Mouse (Mus musculus) testis, postnatal 14 days (tissue): Measurements from ENCODE around the gene Pigo.
A peak's percentile ranks its signal among the peaks of the same experiment; 100 is the strongest.

ENCODE experiments used
- DNase-seq: peaks from one replicate; pipeline ENCODE4 v3.0.0; 2021; ENCODE audit warnings: low spot score

Pigo gene

DNA sequence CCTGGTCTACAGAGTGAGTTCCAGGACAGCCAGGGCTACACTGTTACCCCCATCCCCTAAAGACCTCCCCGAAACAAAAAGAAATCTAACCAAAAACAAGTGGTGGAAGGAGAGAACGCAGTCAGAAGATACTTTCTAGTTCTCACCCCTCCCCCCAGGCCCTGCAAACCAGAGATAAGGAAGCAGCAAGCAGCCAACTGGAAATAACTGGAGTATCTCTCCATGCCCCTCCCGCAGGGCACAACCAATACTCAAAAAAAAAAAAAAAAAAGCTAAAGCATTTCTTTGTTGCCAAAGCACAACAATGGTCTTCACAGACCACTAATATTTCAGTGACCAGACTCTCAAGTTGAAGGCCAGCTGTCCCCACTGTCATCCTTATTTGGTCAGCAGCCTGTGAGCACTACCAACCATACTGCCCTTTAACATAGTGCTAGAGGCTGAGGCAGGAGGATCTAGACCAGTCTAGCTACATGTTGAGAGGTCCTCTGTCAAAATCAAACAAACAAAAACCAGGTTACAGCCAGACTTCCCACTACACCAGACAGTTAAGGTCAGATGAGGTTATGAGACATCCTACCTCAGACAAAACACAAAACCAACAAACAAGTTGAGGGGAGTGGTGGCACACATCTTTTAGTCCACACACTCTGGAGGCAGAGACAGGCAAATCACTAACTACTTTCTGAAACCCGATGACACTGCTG is 12.4 kb upstream of the Pigo start:
- no peak for DNase-seq

DNA sequence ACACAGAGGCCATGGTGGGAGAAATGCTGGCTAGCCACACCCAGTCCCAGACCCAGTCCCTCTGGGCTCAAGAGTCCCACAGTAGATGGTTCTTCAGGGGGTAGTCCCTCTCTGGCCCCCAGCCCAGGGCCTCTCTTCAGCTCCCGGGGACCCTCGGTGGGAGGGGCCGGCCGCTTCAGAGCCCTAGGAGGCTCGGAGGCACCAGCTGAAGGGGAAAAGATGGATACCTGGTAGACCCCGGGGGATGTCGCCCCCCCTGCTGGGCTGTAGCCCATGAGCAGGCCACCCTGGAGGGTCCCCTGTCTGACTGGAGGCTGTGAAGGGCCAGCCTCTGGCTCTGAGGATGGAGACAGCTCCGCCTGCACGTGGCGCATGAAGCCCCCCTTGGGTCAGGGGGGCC is 10.7 kb upstream of the Pigo start:
- DNase-seq: no peak

DNA sequence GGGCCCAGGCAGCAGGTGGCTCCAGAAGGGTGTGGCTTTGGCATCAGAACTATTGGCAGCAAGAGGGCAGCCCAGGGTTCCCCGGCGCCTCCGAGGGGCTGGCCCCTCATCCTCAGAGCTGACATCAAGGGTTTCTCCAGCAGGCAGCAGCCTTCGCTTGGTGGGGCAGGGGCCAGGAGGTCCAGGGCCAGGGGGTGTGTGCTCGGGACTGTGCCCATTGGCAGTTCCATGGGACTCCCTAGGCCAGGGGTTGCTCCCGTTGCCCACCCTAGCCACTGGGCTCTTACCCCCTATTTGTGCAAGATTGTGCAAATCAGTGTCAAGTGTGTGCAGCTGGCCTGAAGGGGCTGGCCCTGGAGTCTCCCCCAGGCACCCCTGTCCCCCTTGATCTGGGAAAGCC is 10.2 kb upstream of the Pigo start:
- no peak for DNase-seq

DNA sequence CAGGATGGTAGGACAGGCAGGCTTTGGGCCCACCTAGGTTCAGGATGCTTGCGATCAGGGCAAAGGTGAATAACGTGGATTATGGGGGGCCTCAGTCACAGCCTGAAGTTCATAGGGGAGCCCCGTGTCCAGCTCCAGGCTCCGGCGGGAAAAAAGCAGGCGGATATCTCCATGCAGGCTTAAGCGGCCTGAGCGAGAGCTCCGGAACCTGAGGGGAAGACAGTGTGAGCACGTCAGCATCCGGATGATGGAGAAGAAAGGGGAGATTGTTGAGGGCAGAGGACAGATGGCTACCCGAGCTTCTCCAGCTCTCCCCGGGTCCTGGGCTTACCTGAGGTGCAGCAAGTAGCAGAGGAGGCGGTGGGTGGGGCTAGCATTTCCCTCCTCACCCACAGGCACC is 7.9 kb upstream of the Pigo start:
- DNase-seq: no peak

DNA sequence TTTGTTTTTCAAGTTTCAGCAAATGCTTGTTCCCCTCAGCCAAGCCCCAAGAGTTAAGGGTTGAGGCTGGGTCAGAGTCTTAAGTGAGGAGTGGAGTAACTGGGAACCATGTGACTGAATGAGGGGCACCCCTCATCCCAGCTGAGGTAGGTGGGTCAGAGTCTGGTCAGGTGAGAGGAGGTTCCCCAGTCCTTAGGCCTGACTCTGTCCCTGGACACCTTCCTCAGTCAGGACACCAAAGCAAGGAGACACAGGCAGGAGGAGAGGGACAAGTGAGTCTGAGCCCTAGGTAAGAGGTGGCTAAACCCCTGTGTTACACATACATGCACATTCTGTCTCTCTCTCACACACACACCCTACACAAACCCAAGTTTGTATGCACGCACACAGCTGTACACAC is 6.9 kb upstream of the Pigo start:
- DNase-seq: no peak

DNA sequence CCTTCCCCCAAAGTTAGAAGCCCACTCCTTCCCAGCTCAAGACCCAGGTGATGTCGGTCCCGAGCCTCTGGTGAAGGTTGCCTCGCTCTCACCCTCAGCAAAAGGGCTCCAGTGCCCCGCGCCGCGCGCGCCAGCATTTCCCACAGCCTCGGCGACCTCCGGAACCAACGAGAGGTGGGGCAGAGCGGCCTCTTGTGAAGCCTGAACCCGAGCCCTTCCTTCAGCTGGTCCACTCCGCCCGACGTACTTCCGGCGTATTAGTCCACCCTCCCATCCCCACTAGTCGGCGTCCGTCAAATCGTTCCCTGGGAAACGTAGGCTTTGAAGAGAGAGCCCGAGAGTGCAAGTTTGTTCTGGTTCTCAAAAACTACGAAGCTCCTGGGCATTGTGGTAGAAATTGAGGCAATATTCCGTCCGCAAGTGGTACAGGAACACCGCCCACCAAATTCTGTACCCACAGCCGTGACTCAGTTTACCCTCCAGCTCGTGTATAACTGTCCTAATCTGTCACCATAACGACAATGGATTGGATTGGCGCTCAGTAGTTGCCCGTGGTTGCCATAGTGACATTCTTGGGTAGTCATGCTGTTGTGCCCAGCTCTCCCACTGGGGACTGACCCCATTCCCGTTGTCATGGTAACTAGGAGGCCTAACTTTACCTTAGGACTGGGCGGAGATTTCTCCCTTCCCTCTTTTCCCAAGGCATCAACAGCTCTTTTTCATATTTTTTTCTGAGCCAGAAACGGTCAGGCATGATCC is 5.8 kb upstream of the Pigo start, which contains the start of gene Stoml2:
Gene Stoml2, minus strand, starts transcription at position 474 of the 759 bp plus-strand sequence.
- DNase-seq: peak; percentile 95

DNA sequence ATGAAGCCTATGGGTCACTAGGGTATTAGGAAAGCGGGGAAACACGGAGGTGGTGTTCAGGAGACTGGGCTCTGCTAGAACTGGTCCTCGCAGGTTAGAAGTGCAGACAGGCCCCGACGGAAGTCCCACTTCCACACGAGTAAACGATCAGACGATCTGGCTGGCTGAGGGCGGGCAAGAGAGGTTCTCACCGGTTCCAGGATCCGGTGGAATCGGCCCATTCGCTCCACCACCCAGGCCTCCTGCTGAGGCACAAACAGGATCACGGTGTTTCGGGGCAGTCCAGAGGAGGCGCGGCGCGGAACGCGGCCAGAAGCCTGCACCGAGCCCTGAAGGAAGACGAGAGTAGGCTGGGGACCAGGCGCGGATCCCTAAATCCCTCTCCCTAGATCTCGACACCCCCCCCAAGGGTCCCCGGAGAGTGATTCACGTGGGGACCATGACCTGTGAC is 5.2 kb upstream of the Pigo start:
- no peak for DNase-seq

DNA sequence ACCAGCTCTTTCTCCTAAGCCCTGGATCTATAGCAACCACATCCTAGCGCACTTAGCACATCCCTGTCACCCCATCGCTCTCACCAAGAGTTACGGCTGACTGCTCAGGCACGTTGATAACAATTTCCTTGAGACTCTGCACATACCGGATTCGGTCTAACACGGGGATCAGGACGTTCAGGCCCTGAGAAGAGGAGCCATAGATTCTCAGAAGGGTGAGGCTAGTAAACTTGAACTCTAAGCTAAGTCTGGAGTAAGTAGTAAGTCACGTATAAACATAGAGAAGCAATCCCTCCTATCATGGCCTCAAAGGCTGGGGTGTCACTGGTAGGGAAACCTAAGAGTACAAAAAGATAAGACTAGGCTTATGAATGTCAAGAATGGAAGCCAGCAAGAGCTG is 4.7 kb upstream of the Pigo start:
- no peak for DNase-seq

DNA sequence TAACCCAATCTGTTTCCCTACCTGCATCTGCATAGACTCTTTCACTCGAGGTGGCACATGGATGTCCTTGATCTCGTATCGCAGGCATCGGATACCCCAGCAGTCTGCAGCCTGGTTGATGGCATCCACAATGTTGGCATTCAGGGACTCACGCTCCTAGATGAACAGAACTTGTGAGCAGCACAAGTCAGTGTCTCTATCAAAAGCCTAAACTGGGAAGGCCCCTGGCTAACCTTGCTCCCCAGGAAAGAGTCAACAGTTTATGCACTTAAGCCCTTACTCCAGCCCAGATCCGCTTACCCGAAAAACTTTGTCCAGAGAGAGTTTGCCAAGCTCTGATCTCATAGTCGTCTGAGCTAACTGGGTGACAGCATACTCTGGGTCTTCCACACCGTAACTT is 4.1 kb upstream of the Pigo start:
- no peak for DNase-seq

DNA sequence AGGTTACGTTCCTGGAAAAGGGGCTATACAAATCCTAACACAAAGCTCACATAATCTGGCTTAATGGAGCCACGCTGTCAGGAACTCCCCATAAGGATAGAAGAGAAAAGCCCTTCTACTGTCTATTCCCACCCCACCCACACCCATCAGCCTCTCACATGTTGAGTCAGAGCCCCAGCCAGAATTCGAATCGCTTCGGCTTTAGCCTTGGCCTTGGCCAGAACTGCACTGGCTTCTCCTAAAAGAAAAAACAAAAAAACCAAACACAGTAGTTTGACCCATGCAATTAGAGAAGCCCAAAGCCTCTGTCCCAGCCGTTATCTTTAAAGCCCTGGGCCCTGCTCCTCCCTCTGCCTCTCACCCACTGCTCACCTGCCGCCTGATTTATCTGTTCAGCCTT is 3.5 kb upstream of the Pigo start:
- no peak for DNase-seq

DNA sequence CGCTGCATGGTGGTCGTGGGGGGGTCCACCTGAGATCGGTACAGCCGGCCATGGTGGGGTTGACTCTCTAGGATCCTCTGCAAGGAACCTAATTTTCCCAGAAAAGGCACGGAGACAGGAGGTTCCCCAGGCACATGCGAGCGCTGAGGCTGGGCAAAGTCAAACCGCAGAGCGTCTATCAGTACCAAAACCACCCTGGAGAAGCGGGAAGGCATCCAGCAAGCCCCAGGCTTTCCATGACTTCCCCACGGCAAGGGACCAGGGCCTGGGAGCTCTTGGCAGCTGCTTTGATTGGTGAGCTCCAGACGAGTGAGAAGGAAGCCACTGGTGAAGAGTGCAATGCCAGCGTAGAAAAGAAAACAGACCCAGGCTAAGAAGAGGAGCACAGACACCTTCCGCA is 946 bp downstream of the Pigo start:
- no peak for DNase-seq

DNA sequence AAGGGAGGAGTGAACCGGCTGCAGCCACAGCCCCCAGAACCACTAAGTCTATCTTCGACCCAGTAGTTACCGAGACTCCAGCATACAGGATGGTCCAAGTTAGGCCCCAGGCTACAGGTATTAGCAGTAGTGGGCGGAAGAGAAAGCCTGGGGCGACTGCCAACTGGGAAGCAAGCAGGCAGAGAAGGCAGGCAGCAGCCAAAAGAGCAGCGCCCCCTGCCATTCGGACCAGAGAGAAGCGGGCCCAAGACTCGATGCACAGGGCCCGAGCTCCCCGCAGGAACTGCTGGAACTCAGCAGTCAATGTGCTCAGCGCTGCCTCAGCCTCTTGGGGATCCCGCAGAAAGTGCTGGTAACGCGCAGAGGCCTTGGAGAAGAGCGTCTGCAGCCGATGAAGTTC is 4.3 kb downstream of the Pigo start:
- DNase-seq: no peak

DNA sequence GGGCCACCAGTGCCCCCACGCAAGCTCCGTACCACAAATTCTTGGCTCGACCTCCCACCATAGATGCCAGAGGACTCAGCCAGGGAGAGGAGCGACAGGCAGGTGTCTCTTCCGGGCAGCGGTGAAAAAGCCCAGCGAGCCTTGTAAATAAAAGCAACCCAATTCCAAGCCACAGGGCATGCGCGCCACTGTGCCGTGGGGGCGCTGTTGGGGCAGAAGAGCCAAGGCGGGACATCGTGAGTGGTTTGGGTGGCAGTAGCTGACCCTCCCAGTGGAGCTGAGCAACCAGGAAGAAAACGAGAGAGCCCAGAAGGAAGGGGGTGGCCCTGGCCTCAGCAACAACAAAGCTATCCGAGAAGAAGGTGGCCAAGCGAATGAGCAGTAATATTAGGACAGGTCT is 4.7 kb downstream of the Pigo start:
- DNase-seq: no peak

DNA sequence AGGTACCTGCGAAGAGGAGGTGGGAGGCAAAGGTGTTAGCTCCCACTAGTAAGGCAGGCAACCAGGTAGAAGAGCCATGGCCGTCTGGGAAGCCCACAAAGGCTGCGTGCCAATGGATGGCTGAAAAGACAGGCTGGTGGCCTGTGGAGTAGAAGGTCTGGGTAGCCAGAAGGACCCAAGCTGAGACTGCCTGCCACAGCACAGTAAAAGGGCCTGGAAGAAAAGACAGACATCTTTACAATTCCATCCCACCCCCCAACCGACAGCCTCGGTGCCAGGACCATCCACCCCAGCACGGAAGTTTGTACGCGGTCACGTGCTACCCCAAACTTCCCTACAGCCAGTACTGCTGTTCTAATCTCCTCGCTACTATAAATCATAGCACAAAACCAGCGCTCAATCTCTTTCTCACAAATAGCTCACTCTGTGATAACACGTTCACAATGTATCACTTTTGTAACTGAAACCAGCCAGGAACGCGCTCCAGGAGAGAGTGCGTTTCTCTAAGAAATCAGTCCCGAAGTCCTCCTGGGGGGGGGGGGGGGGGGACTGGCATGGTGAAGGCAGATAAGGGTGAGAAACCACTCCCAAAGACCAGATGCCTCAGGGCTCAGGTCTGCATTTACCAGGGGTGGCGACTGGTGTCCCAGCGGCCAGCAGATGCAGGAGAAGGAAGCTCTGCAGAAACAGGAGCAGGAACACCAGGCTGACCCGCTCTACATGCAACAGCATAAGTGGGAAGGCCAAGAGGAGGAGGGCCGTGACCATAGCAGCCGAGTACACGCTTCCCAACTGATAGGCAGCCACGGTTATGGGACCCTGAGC is 5.8 kb downstream of the Pigo start:
- peak; percentile 75 for DNase-seq

DNA sequence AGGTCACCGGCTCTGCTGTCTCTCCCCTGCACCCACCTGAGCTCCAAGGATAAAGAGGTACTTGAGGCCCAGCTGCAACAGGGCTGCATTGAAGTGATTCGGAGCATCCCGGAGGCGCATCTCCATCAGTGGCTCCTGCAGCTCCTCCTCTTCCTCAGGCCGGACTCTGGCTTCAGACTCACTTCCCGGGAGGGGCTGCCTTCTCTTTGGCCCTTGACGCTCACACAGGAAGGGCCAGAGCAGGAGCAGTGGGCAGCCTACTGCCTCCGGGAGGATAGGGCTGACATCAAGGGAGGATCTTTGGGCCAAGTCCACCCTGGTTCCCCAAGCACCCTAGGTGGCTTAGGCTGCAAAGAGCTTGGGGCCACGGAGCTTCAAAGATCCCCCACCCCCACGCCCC is 6.4 kb downstream of the Pigo start:
- no peak for DNase-seq

DNA sequence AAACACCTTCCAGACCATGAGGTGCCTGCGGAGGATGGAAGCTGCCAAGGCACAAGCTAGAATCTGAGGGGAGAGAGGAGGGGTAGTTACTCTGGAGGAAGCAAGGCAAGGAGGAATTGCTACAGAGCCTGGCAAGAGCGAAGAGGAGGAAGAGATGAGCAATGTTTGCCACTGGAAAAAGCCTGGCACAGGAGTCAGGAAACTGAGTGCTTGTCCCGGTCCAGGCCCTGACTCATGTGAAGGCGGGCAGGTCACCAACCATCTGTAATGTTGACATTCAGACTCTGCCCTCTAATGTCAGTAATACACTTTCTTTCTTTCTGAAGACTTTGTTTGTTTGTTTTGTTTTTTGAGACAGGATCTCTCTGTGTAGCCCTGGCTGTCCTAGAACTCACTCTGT is 7.5 kb downstream of the Pigo start:
- no peak for DNase-seq

DNA sequence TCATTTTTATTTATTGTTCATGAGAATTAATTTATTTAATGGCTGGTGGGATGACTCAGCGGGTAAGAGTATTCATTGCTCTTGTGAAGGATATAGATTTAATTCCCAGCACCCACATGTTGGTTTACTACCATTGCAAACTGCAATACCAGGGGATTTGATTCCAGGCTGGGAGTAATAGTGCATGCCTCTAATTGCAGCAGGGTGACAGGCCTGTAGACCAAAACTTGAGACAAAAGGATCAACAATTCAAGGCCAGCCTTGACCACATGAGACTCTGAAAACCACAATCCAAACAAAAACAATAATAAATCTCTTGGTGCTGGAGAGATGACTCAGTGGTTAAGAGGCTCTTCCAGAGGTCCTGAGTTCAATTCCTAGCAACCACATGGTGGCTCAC is 13.5 kb downstream of the Pigo start:
- DNase-seq: no peak

DNA sequence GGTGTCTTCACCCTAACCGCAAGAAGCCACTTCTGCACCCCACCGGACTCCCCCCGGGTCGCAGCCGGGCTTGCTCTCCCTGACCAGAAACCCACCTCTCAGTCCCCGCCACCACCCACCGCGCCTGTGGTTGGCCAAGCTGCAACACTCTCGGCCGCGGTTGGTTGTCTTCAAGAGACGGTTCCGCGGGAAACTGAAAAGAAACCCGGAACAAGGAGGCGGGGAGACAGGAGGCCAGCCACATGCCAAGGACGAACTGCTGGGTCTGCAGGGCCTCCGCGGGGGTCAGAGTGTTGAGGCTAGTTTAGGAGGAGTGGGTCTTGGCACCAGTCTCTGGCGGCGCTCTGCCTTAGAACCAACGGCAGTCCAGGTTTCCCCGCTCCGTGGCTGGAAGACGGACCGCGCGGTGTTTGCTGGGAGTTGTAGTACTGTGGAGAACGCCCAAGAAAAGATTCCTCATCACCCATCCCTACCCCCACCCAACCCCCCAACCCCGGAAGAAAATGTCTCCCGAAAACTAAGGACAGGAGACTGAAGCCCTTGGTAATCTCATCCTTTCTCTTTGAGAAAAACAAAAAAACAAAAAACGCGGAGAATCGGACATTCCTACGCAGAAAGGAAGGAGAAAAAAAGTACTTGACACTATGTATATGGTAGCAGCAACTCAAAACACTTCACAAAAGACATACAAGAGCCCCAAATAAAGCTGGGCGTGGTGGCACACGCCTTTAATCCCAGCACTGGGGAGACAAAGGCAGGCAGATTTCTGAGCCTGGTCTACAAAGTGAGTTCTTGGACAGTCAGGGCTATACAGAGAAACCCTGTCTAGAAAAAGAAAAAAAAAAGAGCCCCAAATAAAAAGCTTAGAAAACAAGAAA is 15.2 kb downstream of the Pigo start, which contains the start of gene Fancg:
Gene Fancg, minus strand, starts transcription at position 346 of the 878 bp plus-strand sequence.
- DNase-seq: peak; percentile 86

DNA sequence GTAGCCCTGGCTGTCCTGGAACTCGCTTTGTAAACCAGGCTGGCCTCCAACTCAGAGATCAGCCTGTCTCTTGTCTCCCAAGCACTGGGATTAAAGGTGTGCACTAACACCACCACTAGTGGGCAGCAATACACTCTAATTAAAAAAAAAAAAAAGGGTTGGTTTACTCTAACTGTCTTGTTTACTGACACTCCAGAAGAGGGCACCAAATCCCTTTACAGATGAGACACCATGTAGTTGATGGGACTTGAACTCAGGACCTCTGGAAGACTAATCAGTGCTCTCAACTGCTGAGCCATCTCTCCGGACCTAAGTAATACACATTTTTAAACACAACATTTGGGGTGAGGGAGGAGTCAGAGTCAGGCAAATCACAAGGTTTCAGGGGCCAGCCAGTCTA is 19.9 kb downstream of the Pigo start:
- DNase-seq: no peak

DNA sequence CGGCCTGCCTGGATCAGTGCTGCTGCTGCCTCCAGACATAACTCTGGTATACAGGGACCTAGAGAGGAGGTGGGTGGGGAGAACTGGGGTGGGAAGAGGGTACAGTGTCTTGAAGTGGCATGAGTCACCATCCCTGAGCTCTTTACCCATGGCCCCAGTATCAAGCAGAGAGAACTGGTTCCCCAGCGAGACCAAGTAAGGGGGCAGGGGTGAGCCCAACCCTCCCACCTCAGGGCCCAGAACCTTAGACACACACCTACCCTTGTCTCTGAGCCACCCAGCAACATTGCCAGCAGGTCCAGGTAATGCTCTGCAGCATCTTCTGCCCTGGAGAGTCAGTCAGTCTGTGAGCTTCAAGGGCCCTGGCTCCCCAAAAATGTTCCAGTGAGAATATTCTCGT is 20.7 kb downstream of the Pigo start:
- DNase-seq: no peak

DNA sequence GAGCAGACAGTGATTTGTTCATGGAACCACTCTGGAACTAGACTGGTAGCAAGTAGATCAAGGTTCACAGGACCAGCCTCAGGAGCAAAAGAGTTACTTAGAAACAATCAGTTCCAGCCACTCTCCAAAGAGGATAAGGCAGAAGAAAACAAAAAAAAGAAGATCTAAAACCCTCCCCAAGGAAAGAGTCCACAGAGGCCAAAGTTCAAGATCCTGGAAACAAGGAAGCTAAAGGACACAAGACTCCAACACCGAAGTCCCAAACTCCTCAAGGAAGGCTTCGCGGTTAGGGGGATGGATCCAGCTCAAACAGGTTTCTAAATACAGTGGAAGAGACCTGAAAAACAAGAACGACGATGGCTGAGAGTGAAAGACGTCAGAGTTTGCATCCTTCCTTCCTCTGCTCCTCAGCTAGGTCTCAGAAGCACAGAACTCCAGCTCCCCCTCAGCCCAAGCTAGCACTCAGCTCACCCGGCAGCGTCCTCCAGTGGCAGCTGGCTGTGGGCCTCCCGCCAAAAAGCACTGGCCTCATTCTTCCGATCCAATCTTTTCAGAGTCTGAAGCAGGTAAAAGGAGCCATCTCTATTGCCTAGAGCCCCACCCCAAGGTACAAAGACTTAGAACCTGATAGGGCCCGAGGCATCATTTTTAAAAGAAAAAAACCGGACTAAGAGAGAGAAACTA is 22.7 kb downstream of the Pigo start:
- DNase-seq: no peak
